Mouse (Mus musculus) stomach, postnatal 0 days (tissue): ENCODE measurements at regions not wholly inside any gene's neighbourhood (a gene's known extent, or its start where the extent isn't known, plus 50 kb on each side); places are given as distances from the start of the nearest gene placed in this dataset.
A peak's percentile ranks its signal among the peaks of the same experiment; 100 is the strongest.

Source experiments
- CTCF ChIP-seq: IDR thresholded peaks from 2 replicates; pipeline ENCODE4 v1.5.1; 2016; ENCODE audit warnings: antibody characterized with exemption, low read depth, mild to moderate bottlenecking, moderate library complexity
- EP300 ChIP-seq: optimal IDR thresholded peaks from 2 replicates; pipeline ENCODE3; 2016; ENCODE audit warnings: antibody characterized with exemption

DNA sequence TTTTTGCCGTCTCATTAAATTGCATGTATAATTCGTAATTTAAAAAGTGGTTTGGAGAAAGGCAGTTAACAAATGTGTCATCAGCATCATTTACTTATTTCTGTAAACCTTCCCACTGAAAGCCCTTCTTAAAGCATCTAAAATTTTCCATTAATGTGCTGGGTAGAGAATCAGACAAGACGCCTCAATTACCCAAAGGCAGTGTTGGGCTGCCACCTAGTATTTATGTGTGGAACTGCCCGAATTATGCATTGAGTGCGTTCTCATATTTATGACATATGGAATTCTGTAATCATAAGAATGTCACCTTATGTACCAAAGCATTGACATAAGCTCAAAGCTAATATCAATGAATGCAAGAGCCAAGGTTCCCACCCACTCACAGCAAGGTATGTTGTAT lies 300.7 kb downstream of the Pax3 start:
- no peak for TF ChIP-seq EP300
- peak; percentile 82 for TF ChIP-seq CTCF
